In genomic region chr1:189872050-189872449, GRCm38 (mm10) we compare ENCODE assay signal across 17 mouse cellular contexts.
"Had no signal": no experiment of that assay in that cellular context is flagged by ENCODE, and none has a peak within 500 bp of the region (broad histone marks: within the 10 kb centered on the region; RNA-seq: fewer than 3 reads in every experiment).

No protein-coding gene starts in this region.

- H3K9me3 ChIP-seq: liver, embryonic 12.5 days; midbrain, embryonic 12.5 days had no signal

- H3K36me3 ChIP-seq: liver, embryonic 12.5 days; midbrain, embryonic 12.5 days had no signal

- H3K4me2 ChIP-seq: liver, embryonic 12.5 days; lung, embryonic 14.5 days; midbrain, embryonic 12.5 days had no signal

- H3K4me3 ChIP-seq: liver, embryonic 12.5 days; megakaryocyte, embryonic 14.5 days; midbrain, embryonic 12.5 days had no signal

- H3K9ac ChIP-seq: liver, embryonic 12.5 days; liver, embryonic 14.5 days; lung, embryonic 14.5 days; midbrain, embryonic 12.5 days had no signal

- ATAC-seq: liver, embryonic 12.5 days; midbrain, embryonic 16.5 days had no signal

- H3K27ac ChIP-seq: liver, embryonic 12.5 days; liver, embryonic 14.5 days; midbrain, embryonic 12.5 days had no signal

- DNase-seq: lung, adult 18-20 months; lung, embryonic 14.5 days; lung, postnatal 10 days; lung, postnatal 4 days; retina, postnatal 1 day; right cerebral cortex, adult 18-20 months; right cerebral cortex, postnatal 25 days; right cerebral cortex, postnatal 4 days; spleen, adult 18-20 months; thymus, adult 18-20 months; thymus, postnatal 14 days; thymus, postnatal 4 days had no signal

- H3K4me1 ChIP-seq: midbrain, embryonic 12.5 days had no signal

- H3K27me3 ChIP-seq: liver, embryonic 12.5 days; midbrain, embryonic 12.5 days had no signal
